Mouse (Mus musculus): Measurements from ENCODE around the gene Pgap1. TPM values are rescaled to one million over a fixed set of nuclear protein-coding genes. Genes with fewer than 3 reads are reported as not detected.

Pgap1 gene
- 7.4 and 7.6 TPM in 2 replicates for polyA plus RNA-seq (2016; fragmentation: Nextera tagmentation; extraction: Ambion mirVana)

- Histone ChIP-seq H3K9me3 (no peaks in the 10 kb centered on the region), H3K27ac (peak within 1 kb of the TSS; percentile 87), H3K4me3 (peak within 1 kb of the TSS; percentile 83), H3K4me1 (replicated peaks) (peaks cover 14% of the 10 kb centered on the region), H3K27me3 (ENCODE audit: insufficient read depth, poor library complexity, severe bottlenecking) (no peaks in the 10 kb centered on the region), H3K36me3 (no peaks in the 10 kb centered on the region)
- DNase-seq (ENCODE audit: low spot score), result peak; percentile 93
- WGBS, result under 1% methylated on average over 59 of the region's 59 CpGs
These were observed at the start of gene Pgap1 for GRCm38 (mm10) chr1:54557301-54558229. Gene Pgap1, minus strand, starts transcription at chr1:54557684.

DNA sequence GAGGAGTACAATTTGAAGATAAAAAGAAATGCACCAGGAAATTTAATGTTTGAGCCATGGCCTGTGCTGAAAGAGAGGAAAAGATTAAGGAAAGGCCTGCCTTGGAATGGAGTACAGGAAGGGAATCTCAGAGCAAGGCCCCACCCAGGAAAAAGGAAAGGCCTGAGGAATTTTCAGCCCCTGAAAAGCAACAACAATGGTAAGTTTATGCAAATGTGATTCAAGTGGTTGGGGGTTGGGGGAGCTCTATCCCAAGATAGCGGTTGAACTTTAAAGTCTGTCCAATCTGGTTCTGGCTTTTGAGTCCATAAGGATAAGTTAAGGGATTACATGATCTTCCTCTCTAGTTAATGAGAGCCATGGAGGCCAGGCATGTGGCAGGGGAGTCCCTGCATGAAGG is 49.5 kb upstream of the Pgap1 start:
- DNase-seq (ENCODE audit: low spot score), result no peak
- no peak overlapping the region for H3K4me3 ChIP-seq
- no peaks in the 10 kb centered on the region for H3K36me3 ChIP-seq
- H3K27me3 ChIP-seq (ENCODE audit: insufficient read depth, poor library complexity, severe bottlenecking), result no peaks in the 10 kb centered on the region
- H3K9me3 ChIP-seq, result no peaks in the 10 kb centered on the region
- no peaks in the 10 kb centered on the region for H3K4me1 ChIP-seq (replicated peaks)
- 82% methylated on average over 1 of the region's 1 CpGs for WGBS
- H3K27ac ChIP-seq, result no peak overlapping the region

- H3K36me3 ChIP-seq, result no peaks in the 10 kb centered on the region
- H3K27me3 ChIP-seq (ENCODE audit: insufficient read depth, poor library complexity, severe bottlenecking), result no peaks in the 10 kb centered on the region
- H3K27ac ChIP-seq, result no peak overlapping the region
- H3K4me1 ChIP-seq (replicated peaks), result no peaks in the 10 kb centered on the region
- DNase-seq (ENCODE audit: low spot score), result no peak
- H3K9me3 ChIP-seq, result no peaks in the 10 kb centered on the region
- WGBS, result 94% methylated on average over 9 of the region's 9 CpGs
- H3K4me3 ChIP-seq, result no peak overlapping the region
These were observed 44.2 kb upstream of the Pgap1 start for GRCm38 (mm10) chr1:54601692-54602091.

DNA sequence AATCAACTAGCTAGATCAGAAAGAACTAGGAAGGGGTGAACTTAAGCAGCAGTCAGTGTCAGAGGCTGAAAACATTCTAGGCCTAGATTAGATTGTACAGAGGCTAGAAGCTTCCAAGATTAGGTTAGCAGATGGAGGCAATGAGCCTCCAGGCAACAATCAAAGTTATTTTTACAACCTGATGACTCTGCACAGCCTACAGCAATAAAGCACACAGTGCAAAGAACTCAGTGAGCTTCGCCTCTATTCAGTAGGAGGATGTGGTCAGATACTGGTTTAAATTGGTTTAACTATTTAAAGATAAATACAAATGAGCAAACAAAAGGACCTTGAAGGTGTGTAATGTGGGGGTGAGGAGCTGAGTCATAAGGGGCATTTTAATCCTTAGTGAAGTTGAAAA is 42.8 kb upstream of the Pgap1 start:
- Histone ChIP-seq H3K36me3 (no peaks in the 10 kb centered on the region), H3K27ac (no peak overlapping the region), H3K4me1 (replicated peaks) (no peaks in the 10 kb centered on the region), H3K9me3 (no peaks in the 10 kb centered on the region), H3K4me3 (no peak overlapping the region), H3K27me3 (ENCODE audit: insufficient read depth, poor library complexity, severe bottlenecking) (no peaks in the 10 kb centered on the region)
- 87% methylated on average over 1 of the region's 1 CpGs for WGBS
- DNase-seq (ENCODE audit: low spot score), result no peak

DNA sequence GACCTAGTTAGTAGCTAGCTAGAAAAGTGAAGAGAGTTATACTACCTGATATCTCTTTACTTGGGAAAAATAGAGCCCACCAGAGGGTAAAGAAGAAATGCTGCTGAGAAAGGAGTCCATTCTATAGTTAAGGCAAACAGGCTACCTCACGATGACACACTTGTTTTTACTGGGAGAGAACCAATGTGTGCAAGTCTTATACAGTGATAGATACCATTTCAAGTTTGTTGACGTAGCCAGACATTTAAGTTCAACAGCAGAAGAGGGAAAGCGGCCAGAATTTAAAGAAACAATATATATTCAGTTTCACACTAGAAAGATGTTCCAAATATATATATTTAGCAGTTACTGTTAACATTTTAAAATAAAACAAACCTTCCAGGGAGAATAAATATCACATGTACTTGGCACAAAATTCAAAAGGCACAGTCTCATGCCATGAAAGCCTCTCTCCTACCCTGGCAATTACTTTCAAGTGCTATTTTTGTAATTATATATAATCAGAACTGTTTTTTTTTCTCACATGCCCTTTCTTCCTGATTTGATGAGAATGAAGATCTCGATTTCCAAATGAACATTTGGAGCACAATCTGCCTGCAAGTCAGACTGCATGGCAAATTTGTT is 40.2 kb upstream of the Pgap1 start:
- no peak for DNase-seq (ENCODE audit: low spot score)
- Histone ChIP-seq H3K4me3 (no peak overlapping the region), H3K27me3 (ENCODE audit: insufficient read depth, poor library complexity, severe bottlenecking) (no peaks in the 10 kb centered on the region), H3K36me3 (no peaks in the 10 kb centered on the region), H3K27ac (no peak overlapping the region), H3K4me1 (replicated peaks) (no peaks in the 10 kb centered on the region), H3K9me3 (no peaks in the 10 kb centered on the region)
- WGBS, result 88% methylated on average over 4 of the region's 4 CpGs

DNA sequence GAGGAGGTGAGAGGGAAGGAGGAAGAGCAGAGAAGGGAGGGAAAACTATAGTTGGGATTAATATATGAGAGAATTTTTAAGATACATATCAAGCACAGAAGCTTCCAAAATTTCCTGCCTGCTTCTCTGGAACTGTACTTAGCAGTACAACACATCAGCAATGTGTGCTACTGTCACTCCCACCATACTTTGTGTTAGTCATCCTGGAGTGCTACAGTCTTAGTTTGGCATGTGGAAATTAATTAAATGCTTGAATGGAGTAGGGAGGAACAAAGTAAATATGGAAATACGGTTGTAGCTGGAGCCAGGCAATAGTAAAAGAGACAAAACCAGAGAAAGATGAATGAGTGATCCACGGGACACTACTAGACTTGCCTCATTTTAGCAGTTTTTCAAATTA is 38.7 kb upstream of the Pgap1 start:
- no peak overlapping the region for H3K4me3 ChIP-seq
- WGBS, result 88% methylated on average over 2 of the region's 2 CpGs
- H3K36me3 ChIP-seq, result no peaks in the 10 kb centered on the region
- H3K4me1 ChIP-seq (replicated peaks), result no peaks in the 10 kb centered on the region
- H3K27me3 ChIP-seq (ENCODE audit: insufficient read depth, poor library complexity, severe bottlenecking), result no peaks in the 10 kb centered on the region
- H3K9me3 ChIP-seq, result no peaks in the 10 kb centered on the region
- DNase-seq (ENCODE audit: low spot score), result no peak
- no peak overlapping the region for H3K27ac ChIP-seq

- Histone ChIP-seq H3K27ac (no peak overlapping the region), H3K27me3 (ENCODE audit: insufficient read depth, poor library complexity, severe bottlenecking) (no peaks in the 10 kb centered on the region), H3K9me3 (no peaks in the 10 kb centered on the region), H3K36me3 (no peaks in the 10 kb centered on the region), H3K4me3 (no peak overlapping the region), H3K4me1 (replicated peaks) (peaks cover 13% of the 10 kb centered on the region)
- no peak for DNase-seq (ENCODE audit: low spot score)
- 90% methylated on average over 5 of the region's 5 CpGs for WGBS
These were observed 29.6 kb upstream of the Pgap1 start for GRCm38 (mm10) chr1:54587076-54587475.

GRCm38 (mm10) chr1:54585971-54586555 is 28.6 kb upstream of the Pgap1 start:
- WGBS, result 54% methylated on average over 5 of the region's 5 CpGs
- Histone ChIP-seq H3K36me3 (no peaks in the 10 kb centered on the region), H3K9me3 (no peaks in the 10 kb centered on the region), H3K27me3 (ENCODE audit: insufficient read depth, poor library complexity, severe bottlenecking) (no peaks in the 10 kb centered on the region), H3K4me1 (replicated peaks) (peaks cover 13% of the 10 kb centered on the region), H3K27ac (no peak overlapping the region), H3K4me3 (no peak overlapping the region)
- DNase-seq (ENCODE audit: low spot score), result no peak

GRCm38 (mm10) chr1:54585278-54585846 is 27.9 kb upstream of the Pgap1 start:
- H3K4me3 ChIP-seq, result no peak overlapping the region
- H3K9me3 ChIP-seq, result no peaks in the 10 kb centered on the region
- H3K27me3 ChIP-seq (ENCODE audit: insufficient read depth, poor library complexity, severe bottlenecking), result no peaks in the 10 kb centered on the region
- peaks cover 13% of the 10 kb centered on the region for H3K4me1 ChIP-seq (replicated peaks)
- DNase-seq (ENCODE audit: low spot score), result no peak
- no peaks in the 10 kb centered on the region for H3K36me3 ChIP-seq
- 20% methylated on average over 9 of the region's 9 CpGs for WGBS
- H3K27ac ChIP-seq, result no peak overlapping the region

DNA sequence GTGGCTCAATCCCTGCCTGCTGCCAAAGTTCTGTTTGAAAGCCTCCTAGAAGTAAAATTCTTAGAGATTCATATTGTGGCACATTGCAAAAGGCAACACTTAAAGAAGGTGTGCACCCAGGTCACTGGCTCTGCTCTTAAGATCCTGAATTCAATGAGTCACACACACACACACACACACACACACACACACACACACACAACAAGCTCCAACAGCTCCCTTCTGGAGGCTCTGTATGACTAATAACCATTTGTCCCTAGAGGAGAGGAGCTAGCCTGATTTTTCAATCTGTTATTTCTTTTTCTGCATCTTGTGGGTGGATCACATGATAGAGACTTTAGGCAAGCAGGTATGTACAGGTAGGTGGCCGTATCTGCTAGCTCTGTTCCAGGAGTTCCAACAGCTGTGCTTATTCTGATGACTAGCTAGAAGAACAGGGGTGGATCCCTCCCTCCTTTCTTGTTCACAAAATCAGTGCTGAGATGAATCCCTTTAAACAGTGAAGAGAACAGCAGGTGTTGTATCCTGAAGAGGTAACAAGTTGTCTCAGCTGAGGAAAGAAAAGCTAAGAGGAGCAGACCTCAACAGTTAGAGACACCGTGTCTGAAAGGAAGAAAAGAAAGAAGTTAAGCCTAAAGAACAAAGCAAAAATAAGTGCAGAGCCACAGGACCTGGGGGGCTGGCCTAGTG is 27.2 kb upstream of the Pgap1 start:
- Histone ChIP-seq H3K36me3 (no peaks in the 10 kb centered on the region), H3K4me1 (replicated peaks) (peaks cover 13% of the 10 kb centered on the region), H3K27ac (no peak overlapping the region), H3K9me3 (no peaks in the 10 kb centered on the region), H3K27me3 (ENCODE audit: insufficient read depth, poor library complexity, severe bottlenecking) (no peaks in the 10 kb centered on the region), H3K4me3 (no peak overlapping the region)
- 49% methylated on average over 2 of the region's 2 CpGs for WGBS
- DNase-seq (ENCODE audit: low spot score), result no peak

DNA sequence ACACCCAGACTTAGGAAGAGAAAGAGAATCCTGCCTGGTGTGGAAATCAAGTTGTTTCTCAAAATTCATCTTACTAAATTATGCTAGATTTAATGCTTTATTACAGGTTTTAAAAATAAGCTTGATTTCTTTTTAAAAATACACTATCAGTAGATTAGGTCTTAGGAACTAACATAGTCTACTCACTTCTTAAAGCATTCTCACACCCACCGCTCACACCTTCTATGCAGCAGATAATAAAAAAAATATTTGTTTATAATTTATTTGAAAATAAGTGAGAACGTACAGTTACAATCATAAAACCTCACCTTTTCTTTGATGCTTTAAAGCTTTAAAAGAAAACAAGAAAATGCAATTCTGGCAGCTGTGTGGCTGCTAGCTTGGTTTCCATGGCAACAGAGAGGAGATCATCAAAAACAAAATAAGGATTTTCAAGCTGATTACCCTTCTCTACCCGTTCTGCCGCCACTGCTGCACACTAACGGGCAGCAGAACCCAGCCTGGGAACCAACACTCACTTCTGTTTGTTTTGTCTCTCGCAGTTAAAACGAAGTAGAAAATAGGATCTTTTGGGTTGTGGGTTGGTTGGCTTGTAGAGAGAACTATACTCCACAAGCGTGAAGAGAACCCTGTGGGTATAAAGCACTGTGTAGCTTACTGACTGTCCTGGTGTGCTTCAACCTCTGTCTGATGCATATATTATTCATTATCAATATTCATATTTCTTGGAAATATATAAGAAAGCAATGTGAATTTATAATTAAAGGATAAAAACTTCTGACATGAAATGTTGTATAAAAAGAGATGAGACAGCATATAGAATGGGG is 21.1 kb upstream of the Pgap1 start:
- Histone ChIP-seq H3K9me3 (no peaks in the 10 kb centered on the region), H3K36me3 (no peaks in the 10 kb centered on the region), H3K27me3 (ENCODE audit: insufficient read depth, poor library complexity, severe bottlenecking) (no peaks in the 10 kb centered on the region), H3K4me3 (no peak overlapping the region), H3K4me1 (replicated peaks) (peaks cover 4% of the 10 kb centered on the region; the same call in 1 of the 2 replicates), H3K27ac (no peak overlapping the region)
- 53% methylated on average over 8 of the region's 8 CpGs for WGBS
- DNase-seq (ENCODE audit: low spot score), result no peak

- no peak for DNase-seq (ENCODE audit: low spot score)
- WGBS, result 80% methylated on average over 2 of the region's 2 CpGs
- no peak overlapping the region for H3K4me3 ChIP-seq
- H3K4me1 ChIP-seq (replicated peaks), result no peaks in the 10 kb centered on the region
- H3K27ac ChIP-seq, result no peak overlapping the region
- H3K36me3 ChIP-seq, result no peaks in the 10 kb centered on the region
- no peaks in the 10 kb centered on the region for H3K9me3 ChIP-seq
- no peaks in the 10 kb centered on the region for H3K27me3 ChIP-seq (ENCODE audit: insufficient read depth, poor library complexity, severe bottlenecking)
These were observed 11.6 kb upstream of the Pgap1 start for GRCm38 (mm10) chr1:54569102-54569501.

Measured in hindbrain, embryonic 10.5 days (tissue).